Mouse (Mus musculus) testis, adult 2 months (tissue): ENCODE results near the gene Htt.

ENCODE experiments used
- CTCF ChIP-seq: fragments of 200-500 bp; IDR thresholded peaks from 2 replicates; pipeline ENCODE4 v1.5.1; 2012; ENCODE audit warnings: low read depth, mild to moderate bottlenecking, inconsistent platforms, low read length, moderate library complexity; ENCODE audit not compliant: control insufficient read depth, insufficient read depth, insufficient replicate concordance
- POLR2A ChIP-seq: fragments of 200-500 bp; IDR thresholded peaks from 2 replicates; pipeline ENCODE4 v1.6.1; 2012; ENCODE audit warnings: low read depth, mild to moderate bottlenecking, inconsistent platforms, low read length, moderate library complexity; ENCODE audit not compliant: control insufficient read depth

DNA sequence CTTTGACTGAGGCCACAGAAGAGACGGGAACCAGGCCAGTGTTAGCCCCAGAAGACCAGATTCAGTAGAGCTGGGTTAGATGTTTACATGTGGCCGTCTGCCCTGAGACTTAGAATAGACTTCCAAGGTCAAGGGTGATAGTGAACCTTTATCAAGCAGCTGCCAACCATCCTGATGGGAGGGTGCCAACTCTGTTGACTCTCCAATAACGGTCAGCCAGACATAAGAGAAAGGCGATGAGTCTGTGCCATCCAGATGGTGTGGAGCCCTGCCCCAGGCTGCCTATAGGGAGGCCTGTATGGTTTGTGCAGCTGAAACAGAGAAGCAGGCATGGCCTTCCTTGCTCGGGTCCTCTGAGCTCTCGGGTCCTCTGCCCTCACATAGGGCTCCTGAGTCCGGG, 163.0 kb downstream of the Htt start:
- TF ChIP-seq CTCF (no peak), POLR2A (no peak)
